Comparison of ENCODE assay signal across 9 mouse cellular contexts in genomic region chr1:89849151-89849860, GRCm38 (mm10).
DNase-seq lines count a peak whose midpoint lies in the region; ATAC-seq and TF ChIP-seq lines count a peak whose summit lies in the region.
"Had no signal": no experiment of that assay in that cellular context is flagged by ENCODE, and none has a peak within 500 bp of the region (broad histone marks: within the 10 kb centered on the region; RNA-seq: fewer than 3 reads in every experiment).

No protein-coding gene starts in this region.

- peaks cover 7% of the 10 kb centered on the region; the same call in 1 of the 2 replicates for H3K4me1 ChIP-seq in intestine, embryonic 15.5 days (replicated peaks)
- H3K4me1 ChIP-seq in intestine, embryonic 16.5 days (ENCODE audit: control insufficient read depth, insufficient read depth, low read length), result peaks cover 8% of the 10 kb centered on the region; the same call in 1 of the 2 replicates
- peaks cover 4% of the 10 kb centered on the region; the same call in 1 of the 2 replicates for H3K4me1 ChIP-seq in cortical plate, adult 2 months (ENCODE audit: control insufficient read depth, insufficient read depth, low read length)
- peaks cover 32% of the 10 kb centered on the region for H3K4me1 ChIP-seq in hindbrain, embryonic 16.5 days (ENCODE audit: control insufficient read depth, insufficient read depth, low read depth, low read length)
- H3K4me1 ChIP-seq in midbrain, embryonic 12.5 days, result peaks cover 38% of the 10 kb centered on the region

- no peak overlapping the region for H3K9ac ChIP-seq in intestine, embryonic 15.5 days
- no peak overlapping the region for H3K9ac ChIP-seq in intestine, embryonic 16.5 days (ENCODE audit: low read depth, low read length)
- no peak overlapping the region for H3K9ac ChIP-seq in hindbrain, embryonic 16.5 days (ENCODE audit: low read depth, low read length)
- H3K9ac ChIP-seq in midbrain, embryonic 12.5 days (replicated peaks), result no peak overlapping the region

- H3K36me3 ChIP-seq in intestine, embryonic 15.5 days, result no peaks in the 10 kb centered on the region
- no peaks in the 10 kb centered on the region for H3K36me3 ChIP-seq in intestine, embryonic 16.5 days (ENCODE audit: control insufficient read depth, insufficient read depth, low read length)
- H3K36me3 ChIP-seq in hindbrain, embryonic 16.5 days (ENCODE audit: control insufficient read depth, insufficient read depth, low read length), result no peaks in the 10 kb centered on the region
- H3K36me3 ChIP-seq in midbrain, embryonic 12.5 days, result no peaks in the 10 kb centered on the region; the same call in 1 of the 2 replicates

- no peak for TF ChIP-seq CTCF in cortical plate, adult 2 months (IDR thresholded peaks at IDR 0.05; ENCODE audit: extremely low read depth, insufficient read depth, low read length)
- TF ChIP-seq CTCF in gastrocnemius, adult 2 months (IDR thresholded peaks at IDR 0.05), result no peak

- no peaks in the 10 kb centered on the region for H3K27me3 ChIP-seq in intestine, embryonic 15.5 days (replicated peaks)
- no peaks in the 10 kb centered on the region for H3K27me3 ChIP-seq in intestine, embryonic 16.5 days (replicated peaks; ENCODE audit: control insufficient read depth, insufficient read depth, low read length)
- H3K27me3 ChIP-seq in hindbrain, embryonic 16.5 days (replicated peaks; ENCODE audit: control insufficient read depth, insufficient read depth, low read length), result no peaks in the 10 kb centered on the region
- peaks cover 11% of the 10 kb centered on the region; the same call in 1 of the 2 replicates for H3K27me3 ChIP-seq in midbrain, embryonic 12.5 days

- 42% methylated on average over 23 of the region's 23 CpGs for WGBS in intestine, embryonic 15.5 days
- 50% methylated on average over 23 of the region's 23 CpGs for WGBS in intestine, embryonic 16.5 days
- 37% methylated on average over 23 of the region's 23 CpGs for WGBS in hindbrain, embryonic 16.5 days
- WGBS in midbrain, embryonic 12.5 days, result 74% methylated on average over 23 of the region's 23 CpGs

- H3K4me3 ChIP-seq in intestine, embryonic 15.5 days (replicated peaks), result no peak overlapping the region
- H3K4me3 ChIP-seq in intestine, embryonic 16.5 days (ENCODE audit: low read length), result no peak overlapping the region
- no peak overlapping the region for H3K4me3 ChIP-seq in cortical plate, adult 2 months (ENCODE audit: insufficient read depth, low read length)
- H3K4me3 ChIP-seq in hindbrain, embryonic 16.5 days (ENCODE audit: low read length), result no peak overlapping the region
- no peak overlapping the region for H3K4me3 ChIP-seq in midbrain, embryonic 12.5 days
- H3K4me3 ChIP-seq in gastrocnemius, adult 2 months, result no peak overlapping the region

- no peak for TF ChIP-seq POLR2A in cortical plate, adult 2 months (IDR thresholded peaks at IDR 0.05; ENCODE audit: extremely low read depth, insufficient read depth, low read length)

- intact Hi-C loops in gastrocnemius, adult 2 months (cut with DNase I), result no loop called here

- H3K4me2 ChIP-seq in intestine, embryonic 15.5 days (replicated peaks), result 0 out of 2 replicates have a peak overlapping the region, but pooled peaks have one; percentile 7
- no peak overlapping the region for H3K4me2 ChIP-seq in intestine, embryonic 16.5 days (ENCODE audit: low read depth, low read length)
- H3K4me2 ChIP-seq in hindbrain, embryonic 16.5 days (ENCODE audit: low read length), result no peak overlapping the region; the same call in none of the 2 replicates
- H3K4me2 ChIP-seq in midbrain, embryonic 12.5 days (replicated peaks), result no peak overlapping the region

- ATAC-seq in intestine, embryonic 15.5 days, result no peak
- ATAC-seq in intestine, embryonic 16.5 days, result no peak
- peak; percentile 37; the same call in 1 of the 2 replicates for ATAC-seq in hindbrain, embryonic 16.5 days
- no peak for ATAC-seq in midbrain, embryonic 12.5 days (ENCODE audit: low FRiP score, low read depth)
- ATAC-seq in megakaryocyte progenitor cell, adult 5-6 weeks (replicated peaks; ENCODE audit: poor library complexity), result no peak

- H3K9me3 ChIP-seq in intestine, embryonic 15.5 days, result no peaks in the 10 kb centered on the region
- H3K9me3 ChIP-seq in intestine, embryonic 16.5 days (ENCODE audit: control insufficient read depth, low read length), result no peaks in the 10 kb centered on the region
- H3K9me3 ChIP-seq in hindbrain, embryonic 16.5 days (ENCODE audit: control insufficient read depth, low read length), result no peaks in the 10 kb centered on the region
- no peaks in the 10 kb centered on the region for H3K9me3 ChIP-seq in midbrain, embryonic 12.5 days

- no peak for DNase-seq in gastrocnemius, adult 2 months
- no peak for DNase-seq in thymus, postnatal 14 days

- no peak overlapping the region for H3K27ac ChIP-seq in intestine, embryonic 15.5 days
- H3K27ac ChIP-seq in intestine, embryonic 16.5 days (ENCODE audit: low read length), result no peak overlapping the region
- H3K27ac ChIP-seq in cortical plate, adult 2 months (ENCODE audit: insufficient read depth, low read length), result 0 out of 2 replicates have a peak overlapping the region, but pooled peaks have one; percentile 19
- 0 out of 2 replicates have a peak overlapping the region, but pooled peaks have one; percentile 12 for H3K27ac ChIP-seq in hindbrain, embryonic 16.5 days (ENCODE audit: low read depth, low read length)
- peak overlapping the region; percentile 35; the same call in 1 of the 2 replicates for H3K27ac ChIP-seq in midbrain, embryonic 12.5 days (replicated peaks)
- no peak overlapping the region for H3K27ac ChIP-seq in gastrocnemius, adult 2 months
- H3K27ac ChIP-seq: stomach, postnatal 0 days had no signal

Comparison
In these comparisons a context has a peak if more than half of its experiments do, and no peak if none do; other contexts are left out.
1. H3K27ac ChIP-seq: peak in cortical plate, adult 2 months (single experiment), hindbrain, embryonic 16.5 days (single experiment) and midbrain, embryonic 12.5 days (single experiment); none in intestine, embryonic 15.5 days (single experiment), intestine, embryonic 16.5 days (single experiment) and gastrocnemius, adult 2 months (single experiment).